Mouse (Mus musculus) C2C12 (cell line): ENCODE results near the gene Mroh2a.

Source experiments
- CTCF ChIP-seq: IDR thresholded peaks from one replicate; pipeline ENCODE4 v1.5.1; 2011; ENCODE audit not compliant: control insufficient read depth, insufficient read depth, insufficient read length
- FOSL1 ChIP-seq: IDR thresholded peaks from one replicate; pipeline ENCODE4 v1.8.0; 2011; ENCODE audit warnings: mild to moderate bottlenecking, low read length; ENCODE audit not compliant: poor library complexity, insufficient read depth, severe bottlenecking
- MAX ChIP-seq: IDR thresholded peaks from one replicate; pipeline ENCODE4 v1.6.1; 2011; ENCODE audit warnings: mild to moderate bottlenecking, control low read depth
- MYOD1 ChIP-seq: IDR thresholded peaks from one replicate; pipeline ENCODE4 v1.6.1; 2011; ENCODE audit warnings: low read depth; ENCODE audit not compliant: control insufficient read depth, insufficient read length
- USF1 ChIP-seq: IDR thresholded peaks from one replicate; pipeline ENCODE4 v1.6.1; 2011; ENCODE audit warnings: low read depth, mild to moderate bottlenecking, control low read depth, moderate library complexity

GRCm38 (mm10) chr1:88219054-88219453, 7.7 kb upstream of the Mroh2a start:
- TF ChIP-seq CTCF: no peak
- no peak for TF ChIP-seq USF1
- TF ChIP-seq MAX: no peak
- TF ChIP-seq FOSL1: no peak
- TF ChIP-seq MYOD1: no peak
